Mouse (Mus musculus) c-Kit-positive CD71-negative TER-119-negative erythroid progenitor cells, embryonic 14.5 days (primary cell): Measurements from ENCODE around the gene Gm16867.
"Not testable (repeated sequence)": the region's sequence is repeated elsewhere in the genome, so short reads cannot be mapped to it uniquely, and the experiment has no call there.

Experiments
- DNase-seq: peaks from one replicate; pipeline ENCODE4 v3.0.0-alpha.2; 2013; ENCODE audit warnings: low read depth

The Gm16867 gene

DNA sequence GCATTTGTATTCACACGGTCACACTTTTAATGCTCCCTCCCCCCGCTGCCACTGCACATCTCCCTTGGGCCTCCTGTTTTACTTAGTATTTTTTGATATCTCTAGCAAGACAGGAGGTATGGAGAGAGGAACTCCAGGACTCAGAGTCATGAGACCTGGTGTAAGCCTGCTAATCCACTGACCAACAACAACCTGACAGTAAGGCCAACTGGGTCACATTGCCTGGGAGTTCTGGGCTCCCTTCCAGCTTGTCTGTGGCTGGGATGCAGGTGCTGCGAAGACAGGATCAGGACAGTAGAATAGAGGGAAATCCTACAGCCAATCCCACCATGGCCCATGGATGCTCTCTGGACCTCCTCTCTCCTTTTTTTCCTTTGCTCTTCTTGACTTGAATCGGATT lies 38.7 kb downstream of the Gm16867 start:
- not testable (repeated sequence) for DNase-seq

DNA sequence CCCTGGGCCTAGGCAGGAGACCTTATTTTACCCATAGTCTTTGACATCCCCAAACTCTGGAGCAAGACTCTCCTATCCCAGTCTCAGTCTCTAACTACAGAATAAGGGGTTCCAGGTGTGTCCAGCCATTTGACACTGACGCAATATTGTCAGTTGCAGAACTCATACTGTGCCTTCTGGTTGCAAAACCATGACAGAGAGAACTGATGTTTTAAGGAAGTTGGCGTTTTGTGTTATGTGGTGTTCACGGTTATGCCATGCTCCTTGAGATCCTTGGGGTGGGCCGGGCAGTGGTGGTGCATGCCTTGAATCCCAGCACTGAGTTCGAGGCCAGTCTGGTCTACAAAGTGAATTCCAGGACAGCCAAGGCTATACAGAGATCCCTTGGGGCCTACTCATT lies 45.5 kb downstream of the Gm16867 start:
- not testable (repeated sequence) for DNase-seq

DNA sequence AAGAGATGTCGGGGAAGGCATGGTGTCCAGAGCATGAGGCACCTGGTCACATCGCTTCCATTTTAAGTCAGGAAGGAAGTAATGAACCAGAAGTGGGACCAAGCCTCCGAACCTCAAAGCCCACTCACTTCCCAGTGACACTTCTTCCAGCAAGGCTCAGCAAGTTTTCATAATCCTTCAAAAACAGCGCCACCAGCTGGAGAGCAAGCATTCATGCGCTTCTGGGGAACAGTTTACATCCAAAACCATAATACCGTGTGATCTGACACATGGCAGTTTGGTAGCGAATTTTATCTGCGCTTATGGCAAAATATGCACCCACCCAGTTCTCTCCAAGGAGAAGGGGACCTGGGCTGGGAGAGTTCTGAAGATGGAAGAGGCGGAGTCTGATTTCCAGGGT lies 48.5 kb downstream of the Gm16867 start:
- not testable (repeated sequence) for DNase-seq

DNA sequence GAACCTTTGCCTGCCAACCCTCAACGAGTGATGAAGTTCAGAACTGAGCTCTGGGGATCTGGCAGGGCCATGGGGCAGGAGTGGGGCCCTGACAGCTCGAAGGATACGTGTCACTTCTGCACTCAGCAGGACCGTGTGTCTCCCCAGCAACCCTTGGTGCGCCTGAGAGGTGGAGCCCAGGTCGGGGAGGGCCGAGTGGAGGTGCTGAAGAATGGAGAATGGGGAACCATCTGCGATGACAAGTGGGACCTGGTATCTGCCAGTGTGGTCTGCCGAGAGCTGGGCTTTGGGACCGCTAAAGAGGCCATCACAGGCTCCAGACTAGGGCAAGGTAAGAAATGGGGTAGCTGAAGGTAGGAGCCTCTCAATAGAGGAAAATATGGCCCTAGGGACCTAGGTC lies 54.3 kb downstream of the Gm16867 start:
- not testable (repeated sequence) for DNase-seq

DNA sequence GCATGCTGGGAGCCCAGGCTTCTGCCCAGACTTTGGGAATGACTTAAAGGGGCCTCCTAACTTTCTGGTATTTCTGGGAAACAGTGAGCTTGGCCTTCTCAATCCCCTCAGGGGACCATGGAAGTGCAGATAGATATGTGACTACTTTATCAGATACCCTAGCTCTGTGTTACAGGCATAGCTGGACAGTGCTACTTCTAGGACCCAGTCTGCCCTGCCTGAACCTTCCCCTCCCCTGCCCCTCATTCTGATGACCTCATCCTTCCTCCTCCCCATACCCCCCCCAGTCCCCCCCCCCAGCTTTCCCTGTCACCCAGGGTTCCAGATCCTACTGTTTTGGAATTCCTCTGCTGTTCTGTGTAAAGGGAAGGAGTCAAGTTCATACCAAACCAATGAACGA lies 56.2 kb downstream of the Gm16867 start:
- DNase-seq = not testable (repeated sequence)

DNA sequence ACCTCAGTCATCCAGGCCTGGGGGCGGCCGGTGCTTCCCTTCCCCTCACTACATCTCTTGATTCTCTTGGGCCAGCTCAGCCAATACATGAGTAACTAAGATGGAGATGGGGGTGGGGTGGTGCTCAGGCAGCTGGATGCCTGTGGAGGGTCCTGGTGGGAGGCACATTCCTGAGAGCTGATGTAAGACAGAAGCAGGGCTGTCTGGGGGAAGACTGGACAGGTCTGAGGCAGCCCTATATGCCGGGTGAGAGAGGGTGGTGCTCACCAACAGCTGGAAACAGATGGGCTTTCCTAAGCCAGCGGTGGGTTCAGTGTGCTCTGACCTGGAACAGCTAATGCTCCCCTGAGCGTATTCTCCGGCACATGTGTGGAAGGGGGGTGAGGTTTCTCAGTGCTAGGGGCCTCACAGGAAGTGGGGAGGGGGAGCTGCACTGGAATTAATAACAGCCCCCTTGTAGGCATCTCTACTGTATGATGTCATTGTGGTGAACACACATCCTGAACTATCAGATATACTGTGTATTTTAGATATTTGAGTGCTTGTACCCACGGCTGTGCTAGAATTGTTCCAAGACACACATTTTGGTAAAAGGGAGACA lies 60.0 kb downstream of the Gm16867 start:
- DNase-seq = not testable (repeated sequence)

DNA sequence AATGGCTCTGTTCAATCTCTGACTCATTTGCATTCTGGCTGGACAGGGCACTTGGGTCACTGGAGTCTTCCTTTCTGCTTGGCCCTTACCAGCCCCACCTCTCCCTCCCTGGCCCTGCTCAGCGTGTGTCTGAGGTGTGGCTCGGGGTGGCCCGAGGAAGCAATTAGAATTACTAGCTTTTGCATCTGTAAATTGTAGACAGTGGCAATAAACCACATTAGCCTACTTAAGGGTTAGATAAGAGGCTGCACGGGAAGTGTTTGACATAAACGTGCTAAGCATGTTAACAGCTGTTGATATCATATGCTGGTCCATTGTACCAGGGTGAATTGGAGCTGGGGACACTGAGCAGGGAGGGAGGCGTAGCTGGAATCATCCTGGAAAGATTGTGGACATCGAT lies 62.2 kb downstream of the Gm16867 start:
- DNase-seq = not testable (repeated sequence)

DNA sequence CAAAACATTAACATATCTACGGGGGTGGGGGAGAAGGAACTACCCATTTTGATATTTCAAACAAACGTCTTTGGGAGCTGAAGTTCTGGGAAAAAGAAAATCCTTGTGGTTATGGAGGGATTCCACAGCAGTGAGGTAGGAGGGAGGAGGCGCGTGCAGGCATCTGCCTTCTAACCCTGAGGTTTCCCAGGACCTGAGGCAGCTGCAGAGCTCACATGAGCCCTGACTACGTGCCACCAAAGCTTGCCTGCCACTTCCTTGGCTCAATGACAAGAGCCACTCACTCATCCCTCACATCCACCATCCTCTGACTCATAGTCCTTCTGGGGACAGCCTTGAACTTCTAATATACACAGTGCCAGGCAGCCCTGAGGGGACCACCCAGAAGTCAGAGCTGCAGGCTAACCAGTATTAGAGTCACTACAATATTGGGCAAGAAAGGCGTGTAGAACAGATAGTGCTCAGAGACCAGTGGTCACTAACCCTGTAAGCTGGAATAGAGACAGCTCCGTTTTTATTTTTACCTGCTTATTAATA lies 64.4 kb downstream of the Gm16867 start:
- DNase-seq = not testable (repeated sequence)

DNA sequence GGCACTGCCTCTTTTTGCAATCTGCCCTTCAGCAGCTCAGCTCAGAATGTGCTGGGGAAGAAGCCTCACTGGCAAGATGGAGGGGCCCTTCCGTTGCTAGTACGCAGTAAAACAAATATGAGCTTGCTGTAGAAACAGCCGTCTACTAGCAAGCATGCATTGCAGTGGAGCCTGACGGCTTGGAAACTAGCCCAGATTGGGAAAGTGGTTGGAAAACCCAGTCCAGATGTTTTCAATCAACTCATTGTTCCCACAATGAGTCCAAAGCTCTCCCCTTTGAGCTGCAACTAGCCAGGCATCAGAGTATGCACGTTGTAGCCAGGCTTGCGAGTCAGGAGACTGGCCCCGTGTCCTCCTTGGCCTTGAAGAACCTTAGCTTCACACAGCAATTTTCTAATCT lies 82.2 kb downstream of the Gm16867 start:
- not testable (repeated sequence) for DNase-seq

DNA sequence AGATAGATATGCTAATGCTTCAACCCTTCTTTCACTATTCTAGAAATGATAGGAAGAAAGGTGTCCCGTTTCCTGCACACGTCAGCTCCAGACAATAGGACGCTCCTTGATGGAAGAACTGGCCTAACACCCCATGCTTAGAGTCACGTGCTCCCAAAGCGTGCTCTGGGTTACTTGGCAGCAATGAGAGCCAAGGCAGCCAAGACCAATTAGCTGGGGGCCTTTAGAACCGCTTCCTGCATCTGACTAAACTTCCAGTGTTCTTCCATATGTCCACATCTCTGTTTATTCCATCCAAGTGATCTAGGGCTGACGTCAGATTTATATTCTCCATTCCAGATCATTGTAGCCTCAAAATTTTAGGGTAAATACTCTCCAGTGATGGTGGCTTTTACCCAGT lies 85.6 kb downstream of the Gm16867 start:
- not testable (repeated sequence) for DNase-seq
